Mouse (Mus musculus): ENCODE measurements at regions not wholly inside any gene's neighbourhood (a gene's known extent, or its start where the extent isn't known, plus 50 kb on each side); places are given as distances from the start of the nearest gene placed in this dataset.

GRCm38 (mm10) chr19:14387796-14388195 lies 210.1 kb downstream of the Tle4 start:
- Histone ChIP-seq H3K4me3 (replicated peaks) (no peak overlapping the region), H3K36me3 (replicated peaks) (no peaks in the 10 kb centered on the region), H3K27ac (replicated peaks) (no peak overlapping the region), H3K27me3 (no peaks in the 10 kb centered on the region), H3K9me3 (replicated peaks) (no peaks in the 10 kb centered on the region), H3K9ac (no peak overlapping the region), H3K4me1 (replicated peaks) (no peaks in the 10 kb centered on the region), H3K4me2 (no peak overlapping the region)
- WGBS (ENCODE audit: insufficient replicate concordance): 47% methylated on average over 5 of the region's 5 CpGs
- no peak for ATAC-seq (ENCODE audit: insufficient read depth)

- Histone ChIP-seq H3K9ac (no peak overlapping the region), H3K27ac (replicated peaks) (no peak overlapping the region), H3K36me3 (replicated peaks) (no peaks in the 10 kb centered on the region), H3K4me2 (no peak overlapping the region), H3K27me3 (no peaks in the 10 kb centered on the region), H3K9me3 (replicated peaks) (no peaks in the 10 kb centered on the region), H3K4me1 (replicated peaks) (no peaks in the 10 kb centered on the region), H3K4me3 (replicated peaks) (no peak overlapping the region)
- WGBS (ENCODE audit: insufficient replicate concordance): 26% methylated on average over 4 of the region's 4 CpGs
- ATAC-seq (ENCODE audit: insufficient read depth): no peak
Measured at GRCm38 (mm10) chr19:14388539-14388938, 209.3 kb downstream of the Tle4 start.

DNA sequence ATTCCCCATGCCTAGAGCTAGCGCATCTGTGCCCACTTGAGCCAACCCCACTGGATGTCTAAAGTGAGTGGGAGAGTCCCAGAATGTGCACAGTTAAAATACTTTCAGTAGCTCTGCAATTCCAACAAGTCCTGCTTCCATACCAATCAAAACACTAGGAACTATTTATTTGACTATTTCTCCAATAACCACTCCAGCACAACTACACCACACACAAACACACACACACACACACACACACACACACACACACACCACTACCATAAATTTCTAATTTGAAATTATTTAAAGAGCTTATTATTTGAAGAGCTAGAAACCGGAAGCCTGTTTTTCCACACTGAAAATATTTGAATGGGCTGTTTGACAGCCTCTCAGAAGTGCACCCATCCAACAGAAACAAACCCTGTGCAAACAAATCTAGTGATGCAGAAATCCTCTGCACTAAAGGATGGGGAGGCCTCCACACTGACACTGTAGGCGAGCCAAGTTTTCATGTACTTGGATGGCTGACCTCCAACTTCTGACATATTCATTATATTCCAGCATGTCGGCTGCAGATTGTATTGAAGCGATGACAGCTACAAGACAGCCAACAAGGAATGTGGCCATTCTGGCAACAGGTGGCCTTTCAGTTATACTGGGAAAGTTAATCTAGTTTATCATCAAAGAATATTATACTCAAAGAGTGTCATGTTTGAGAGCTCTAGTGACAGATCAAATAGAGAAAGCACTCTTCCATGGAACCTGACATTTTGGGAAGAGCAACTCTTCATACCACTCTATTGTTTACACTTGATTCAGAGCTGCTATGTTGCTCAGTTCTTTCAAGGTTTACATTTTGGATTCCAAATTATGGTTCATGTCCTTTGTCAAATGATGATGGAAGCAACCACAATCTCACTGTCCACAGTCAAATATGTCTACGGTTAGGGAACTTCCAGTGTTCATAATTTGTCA lies 207.7 kb downstream of the Tle4 start:
- no peaks in the 10 kb centered on the region for H3K9me3 ChIP-seq (replicated peaks)
- H3K36me3 ChIP-seq (replicated peaks): no peaks in the 10 kb centered on the region
- H3K4me1 ChIP-seq (replicated peaks): no peaks in the 10 kb centered on the region
- ATAC-seq (ENCODE audit: insufficient read depth): no peak
- no peaks in the 10 kb centered on the region for H3K27me3 ChIP-seq
- no peak overlapping the region for H3K4me3 ChIP-seq (replicated peaks)
- no peak overlapping the region for H3K4me2 ChIP-seq
- no peak overlapping the region for H3K27ac ChIP-seq (replicated peaks)
- no peak overlapping the region for H3K9ac ChIP-seq
- WGBS (ENCODE audit: insufficient replicate concordance): 70% methylated on average over 6 of the region's 6 CpGs

- H3K4me2 ChIP-seq: no peak overlapping the region
- no peaks in the 10 kb centered on the region for H3K4me1 ChIP-seq (replicated peaks)
- no peak for ATAC-seq (ENCODE audit: insufficient read depth)
- H3K9me3 ChIP-seq (replicated peaks): no peaks in the 10 kb centered on the region
- H3K4me3 ChIP-seq (replicated peaks): no peak overlapping the region
- H3K36me3 ChIP-seq (replicated peaks): no peaks in the 10 kb centered on the region
- WGBS (ENCODE audit: insufficient replicate concordance): 36% methylated on average over 2 of the region's 2 CpGs
- no peaks in the 10 kb centered on the region for H3K27me3 ChIP-seq
- no peak overlapping the region for H3K9ac ChIP-seq
- H3K27ac ChIP-seq (replicated peaks): no peak overlapping the region
Measured at GRCm38 (mm10) chr19:14390914-14391313, 206.9 kb downstream of the Tle4 start.
